Mouse (Mus musculus) embryonic fibroblast, embryonic 13.5 days (primary cell): ENCODE measurements around the gene Sestd1. TPM values are rescaled to one million over a fixed set of nuclear protein-coding genes. Genes with fewer than 3 reads are reported as not detected.

ENCODE experiments used
- H3K27ac ChIP-seq: 2 replicates; pipeline ENCODE4 v1.5.1; 2012; ENCODE audit warnings: low read length, control low read depth, inconsistent platforms; ENCODE audit not compliant: insufficient read depth
- H3K4me1 ChIP-seq: 2 replicates; pipeline ENCODE4 v1.6.1; 2011; ENCODE audit warnings: low read length; ENCODE audit not compliant: control insufficient read depth, insufficient read depth
- H3K4me3 ChIP-seq: 2 replicates; pipeline ENCODE4 v1.5.1; 2011; ENCODE audit warnings: mild to moderate bottlenecking, control low read depth, low read length; ENCODE audit not compliant: insufficient read depth
- CTCF ChIP-seq: IDR thresholded peaks from 2 replicates; pipeline ENCODE4 v1.5.1; 2011; ENCODE audit warnings: mild to moderate bottlenecking, control low read depth, low read length, moderate library complexity, borderline replicate concordance; ENCODE audit not compliant: insufficient read depth
- POLR2A ChIP-seq: IDR thresholded peaks from 2 replicates; pipeline ENCODE4 v1.6.1; 2011; ENCODE audit warnings: low read depth, mild to moderate bottlenecking, control low read depth, low read length, moderate library complexity
- polyA plus RNA-seq: library from polyadenylated mRNA; stranded (reverse); fragments of >200 nt; gene quantifications from 2 replicates; pipeline ENCODE4 v1.2.4, GENCODE M21; 2011; ENCODE audit warnings: low read depth; ENCODE audit not compliant: missing spikeins, insufficient read length

Sestd1 gene
- polyA plus RNA-seq, 1 experiment, result 28.1 TPM

GRCm38 (mm10) chr2:77236860-77237259 lies 43.5 kb downstream of the Sestd1 start:
- no peak for TF ChIP-seq POLR2A
- no peak overlapping the region for H3K4me3 ChIP-seq
- peaks cover 8% of the 10 kb centered on the region for H3K4me1 ChIP-seq
- H3K27ac ChIP-seq, result peak overlapping the region; percentile 23

- no peak overlapping the region for H3K27ac ChIP-seq
- TF ChIP-seq CTCF, result no peak
- no peak for TF ChIP-seq POLR2A
- H3K4me3 ChIP-seq, result no peak overlapping the region
- H3K4me1 ChIP-seq, result peaks cover 8% of the 10 kb centered on the region
Measured at GRCm38 (mm10) chr2:77235896-77236295, 44.5 kb downstream of the Sestd1 start.

- H3K4me1 ChIP-seq, result peaks cover 8% of the 10 kb centered on the region
- H3K27ac ChIP-seq, result no peak overlapping the region
- TF ChIP-seq CTCF, result no peak
- no peak for TF ChIP-seq POLR2A
- H3K4me3 ChIP-seq, result no peak overlapping the region
Measured at GRCm38 (mm10) chr2:77232604-77233003, 47.8 kb downstream of the Sestd1 start.

- no peak for TF ChIP-seq POLR2A
- no peak for TF ChIP-seq CTCF
- no peaks in the 10 kb centered on the region for H3K4me1 ChIP-seq
- H3K27ac ChIP-seq, result no peak overlapping the region
- H3K4me3 ChIP-seq, result no peak overlapping the region
Measured at GRCm38 (mm10) chr2:77220960-77221359, 59.4 kb downstream of the Sestd1 start.

GRCm38 (mm10) chr2:77212885-77213284 lies 67.5 kb downstream of the Sestd1 start:
- H3K27ac ChIP-seq, result no peak overlapping the region
- no peaks in the 10 kb centered on the region for H3K4me1 ChIP-seq
- TF ChIP-seq CTCF (no peak), POLR2A (no peak)
- no peak overlapping the region for H3K4me3 ChIP-seq

- TF ChIP-seq CTCF (no peak), POLR2A (no peak)
- Histone ChIP-seq H3K4me1 (peaks cover 4% of the 10 kb centered on the region; the same call in 1 of the 2 replicates), H3K27ac (no peak overlapping the region), H3K4me3 (no peak overlapping the region)
Measured at GRCm38 (mm10) chr2:77206951-77207350, 73.4 kb downstream of the Sestd1 start.

GRCm38 (mm10) chr2:77203916-77204315 lies 76.5 kb downstream of the Sestd1 start:
- TF ChIP-seq POLR2A (no peak), CTCF (no peak)
- H3K4me3 ChIP-seq, result no peak overlapping the region
- no peak overlapping the region for H3K27ac ChIP-seq
- peaks cover 9% of the 10 kb centered on the region; the same call in 1 of the 2 replicates for H3K4me1 ChIP-seq

- H3K4me3 ChIP-seq, result no peak overlapping the region
- no peak overlapping the region for H3K27ac ChIP-seq
- peaks cover 9% of the 10 kb centered on the region; the same call in 1 of the 2 replicates for H3K4me1 ChIP-seq
- TF ChIP-seq POLR2A (no peak), CTCF (no peak)
Measured at GRCm38 (mm10) chr2:77201900-77202299, 78.5 kb downstream of the Sestd1 start.

- no peak overlapping the region for H3K4me3 ChIP-seq
- 0 out of 2 replicates have a peak overlapping the region, but pooled peaks have one; percentile 1 for H3K27ac ChIP-seq
- no peak for TF ChIP-seq CTCF
- no peak for TF ChIP-seq POLR2A
- H3K4me1 ChIP-seq, result peaks cover 9% of the 10 kb centered on the region; the same call in 1 of the 2 replicates
Measured at GRCm38 (mm10) chr2:77200958-77201614, 79.3 kb downstream of the Sestd1 start.

GRCm38 (mm10) chr2:77200379-77200778 lies 80.0 kb downstream of the Sestd1 start:
- H3K27ac ChIP-seq, result no peak overlapping the region
- no peak overlapping the region for H3K4me3 ChIP-seq
- H3K4me1 ChIP-seq, result peaks cover 9% of the 10 kb centered on the region; the same call in 1 of the 2 replicates
- TF ChIP-seq CTCF (no peak), POLR2A (no peak)
